Mouse (Mus musculus) kidney, postnatal 36 days (tissue): ENCODE data around the gene Rps18.

ENCODE experiments used
- DNase-seq, 2 experiments: peaks; one replicate each; pipeline ENCODE4 v3.0.0; 2021 to 2022; ENCODE audit warnings: mixed read lengths in 2 of 2

Rps18 gene

DNA sequence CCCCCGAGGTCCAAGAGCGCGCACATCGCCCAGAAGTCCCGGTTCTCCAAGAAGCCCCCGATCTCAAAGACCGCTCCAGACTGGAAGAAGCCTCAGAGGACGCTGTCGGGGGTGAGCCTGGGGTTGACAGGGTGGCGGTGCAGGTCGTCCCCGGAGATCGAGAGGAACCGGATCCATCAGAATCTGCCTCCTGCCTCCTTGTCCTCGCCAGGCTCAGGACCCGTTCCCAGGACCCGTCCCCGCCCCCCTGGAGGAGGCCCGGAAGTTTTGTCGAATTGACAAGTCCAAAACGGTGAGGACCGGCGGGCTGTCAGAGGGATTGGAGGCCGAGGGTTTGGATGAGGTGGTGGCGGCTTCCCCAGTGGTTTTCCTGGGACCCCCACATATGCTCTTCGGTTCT, 14.8 kb downstream of the Rps18 start:
- DNase-seq = peak in 1 of 2 experiments; percentile 64

GRCm38 (mm10) chr17:33940206-33940805, 15.5 kb downstream of the Rps18 start, which contains the start of the genes Pfdn6 and Wdr46:
Gene Pfdn6, minus strand, starts transcription at chr17:33940343.
Gene Wdr46, plus strand, starts transcription at chr17:33940660.
- DNase-seq = peak; percentile 93 to 95

GRCm38 (mm10) chr17:33938783-33939182, 17.0 kb downstream of the Rps18 start:
- no peak for DNase-seq

DNA sequence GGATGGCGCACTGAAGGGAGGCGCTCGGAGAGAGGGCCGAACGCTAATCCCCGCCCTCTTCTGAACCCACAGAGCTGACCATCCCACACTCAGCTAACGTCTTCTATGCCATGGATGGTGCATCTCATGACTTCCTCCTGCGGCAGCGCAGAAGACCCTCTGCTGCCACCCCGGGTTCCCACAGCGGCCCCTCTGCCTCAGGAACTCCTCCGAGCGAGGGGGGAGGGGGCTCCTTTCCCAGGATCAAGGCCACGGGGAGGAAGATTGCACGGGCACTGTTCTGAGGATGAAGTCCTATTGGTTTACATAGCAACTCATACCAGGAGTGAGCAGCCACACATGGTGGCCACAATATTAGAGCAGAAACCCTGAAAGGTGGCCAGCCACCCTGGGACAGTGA, 18.8 kb downstream of the Rps18 start:
- no peak for DNase-seq

DNA sequence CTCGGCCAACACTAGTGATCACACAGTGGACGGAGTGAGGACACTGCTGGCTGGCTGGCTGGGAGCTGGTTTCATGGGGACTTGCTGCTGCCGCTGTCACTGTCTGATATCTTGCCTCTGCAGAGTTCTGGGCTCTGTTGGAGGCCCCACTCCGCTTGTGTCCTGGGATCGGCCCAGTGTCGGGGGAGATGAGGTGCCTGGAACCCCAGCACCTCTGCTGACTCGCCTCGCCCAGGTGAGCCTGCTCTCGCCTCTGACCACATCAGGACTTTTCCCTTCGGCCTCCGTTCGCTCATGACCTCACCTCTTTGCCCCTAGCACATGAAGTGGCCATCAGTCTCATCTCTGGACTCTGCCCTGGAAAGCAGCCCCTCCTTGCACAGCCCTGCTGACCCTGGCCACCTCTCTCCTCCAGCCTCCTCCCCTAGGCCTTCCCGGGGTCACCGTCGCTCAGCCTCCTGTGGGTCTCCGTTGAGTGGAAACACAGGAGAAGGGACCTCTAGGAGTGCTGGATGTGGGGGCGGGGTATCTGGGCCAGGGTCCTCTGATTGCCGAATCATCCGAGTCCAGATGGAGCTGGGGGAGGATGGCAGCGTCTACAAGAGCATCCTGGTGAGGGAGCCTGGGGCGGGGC, 20.3 kb downstream of the Rps18 start:
- no peak for DNase-seq

DNA sequence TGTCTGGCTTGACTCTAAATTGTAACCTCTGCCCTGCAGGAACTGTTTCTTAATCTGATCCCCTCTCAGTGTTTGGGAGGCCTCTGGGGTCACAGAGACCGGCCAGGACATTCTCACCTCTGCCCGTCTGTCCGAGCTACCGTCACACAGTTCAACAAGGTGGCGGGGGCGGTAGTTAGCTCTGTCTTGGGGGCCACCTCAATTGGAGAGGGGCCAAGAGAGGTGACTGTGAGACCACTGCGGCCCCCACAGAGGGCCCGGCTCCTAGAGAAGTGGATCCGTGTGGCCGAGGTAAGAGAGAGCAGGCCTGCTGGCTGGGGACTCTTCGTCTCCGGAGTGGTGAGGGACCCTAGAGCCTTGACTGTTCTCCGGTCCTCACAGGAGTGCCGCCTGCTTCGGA, 22.8 kb downstream of the Rps18 start:
- no peak for DNase-seq

GRCm38 (mm10) chr17:33932448-33932847, 23.4 kb downstream of the Rps18 start:
- no peak for DNase-seq

GRCm38 (mm10) chr17:33931947-33932346, 23.9 kb downstream of the Rps18 start:
- no peak for DNase-seq

DNA sequence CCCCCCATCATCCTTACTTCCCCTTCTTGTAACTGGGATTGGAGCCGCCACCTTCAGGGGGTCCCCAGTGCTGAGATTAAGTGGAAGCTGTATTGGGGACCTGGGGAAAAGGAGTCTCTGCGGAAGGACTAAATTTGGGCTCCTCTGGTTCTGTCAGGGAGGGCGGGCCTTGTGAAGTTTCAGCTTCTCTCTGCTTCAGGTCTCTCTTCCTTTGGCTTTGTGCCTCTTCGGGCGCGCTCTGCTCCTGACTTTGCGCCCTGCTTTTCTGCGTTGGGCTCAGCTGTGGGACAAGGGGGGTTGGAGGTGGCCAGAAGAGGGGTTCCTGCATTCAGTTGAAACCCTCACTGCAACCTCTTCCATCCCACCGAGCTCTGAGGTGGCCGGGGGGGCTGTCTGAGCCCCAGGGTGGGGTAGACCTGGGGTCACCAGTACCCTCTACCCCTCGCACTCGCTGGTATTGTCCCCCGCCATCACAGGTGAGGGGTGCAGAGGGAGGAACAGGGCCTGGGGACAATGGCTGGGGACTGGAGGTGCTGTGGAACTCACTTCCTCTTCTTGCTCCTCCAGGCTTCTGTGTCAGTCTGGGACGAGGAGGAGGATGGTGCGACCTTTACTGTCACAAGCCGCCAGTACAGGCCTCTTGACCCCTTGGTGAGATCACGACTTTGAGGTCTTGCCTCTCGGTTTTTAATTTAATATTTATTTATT, 24.5 kb downstream of the Rps18 start:
- DNase-seq = no peak

- peak; percentile 81 to 84 for DNase-seq
Observed at GRCm38 (mm10) chr17:33930280-33931158, 25.3 kb downstream of the Rps18 start.

DNA sequence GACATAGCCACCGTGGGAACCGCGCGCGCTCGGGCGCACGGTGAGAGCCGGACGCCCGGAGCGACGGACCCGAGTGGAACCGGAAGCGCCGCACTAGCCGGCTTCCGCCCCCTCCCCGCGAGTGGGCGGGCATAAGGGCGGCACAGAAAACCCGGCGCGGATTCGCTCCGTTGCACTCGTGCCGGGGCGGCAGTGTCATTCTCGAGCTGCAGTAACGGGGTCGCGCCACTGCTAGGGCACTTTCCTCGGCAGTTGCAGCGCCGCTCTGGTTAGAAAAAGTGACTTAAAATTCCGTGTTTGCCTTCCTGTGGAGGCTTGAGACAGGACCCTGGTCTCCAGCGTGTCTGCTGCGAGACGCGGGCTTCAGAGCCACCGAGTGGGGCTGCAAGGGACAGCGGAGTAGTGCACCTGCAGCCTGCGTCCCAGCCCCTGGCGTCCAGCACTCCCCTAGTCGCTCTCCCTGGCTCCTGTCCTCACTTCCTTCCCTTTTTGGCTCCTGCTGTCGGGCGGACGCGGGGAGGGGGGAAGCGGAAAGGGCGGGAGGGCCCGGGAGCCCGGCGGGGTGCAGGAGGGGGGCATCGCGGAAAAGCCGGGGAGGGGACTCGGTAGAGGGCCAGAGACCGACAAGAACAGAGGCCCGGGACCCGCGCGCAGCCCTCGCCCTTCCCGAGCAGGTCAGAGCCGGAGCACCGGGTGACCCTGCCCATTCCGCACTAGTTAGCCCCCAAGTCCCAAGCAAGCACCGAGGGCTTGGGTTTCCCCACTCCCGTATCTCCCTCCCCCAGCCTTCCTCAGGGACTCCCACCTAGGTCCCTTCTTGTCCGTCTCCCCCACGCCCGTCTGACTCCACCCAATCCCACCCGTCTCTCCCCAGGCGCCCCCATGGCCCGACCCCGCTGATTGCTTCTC, 26.2 kb downstream of the Rps18 start, which contains the start of gene Rgl2:
Gene Rgl2, plus strand, starts transcription at position 173 of the 909 bp plus-strand sequence.
- DNase-seq = peak; percentile 88 to 95

DNA sequence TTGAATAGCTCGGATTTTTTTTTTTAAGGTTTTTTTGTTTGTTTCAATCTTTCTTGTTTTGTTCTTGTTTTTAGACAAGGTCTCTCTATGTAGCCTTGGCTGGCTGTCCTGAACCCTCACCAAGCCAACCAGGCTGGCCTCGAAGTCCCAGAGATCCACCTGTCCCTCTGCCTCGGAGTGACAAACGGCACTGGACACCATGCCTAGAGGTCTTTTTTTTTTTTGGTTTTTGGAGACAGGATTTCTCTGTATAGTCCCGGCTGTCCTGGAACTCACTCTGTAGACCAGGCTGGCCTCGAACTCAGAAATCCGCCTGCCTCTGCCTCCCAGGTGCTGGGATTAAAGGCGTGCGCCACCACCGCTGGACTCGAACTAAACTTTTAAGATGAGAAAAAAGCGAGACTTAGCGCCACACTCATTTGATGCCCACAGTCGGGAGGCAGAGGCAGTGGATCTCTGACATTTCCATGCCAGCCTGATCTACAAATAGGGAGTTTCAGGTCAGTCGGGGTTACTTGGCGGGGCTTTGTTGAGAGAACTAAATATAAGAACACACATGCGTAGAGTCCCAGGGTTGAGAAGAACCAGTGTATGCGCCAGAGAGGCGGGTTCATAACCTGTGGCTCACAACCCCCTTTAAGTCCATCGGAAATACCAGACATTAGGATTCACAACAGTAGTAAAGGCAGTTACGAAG, 27.4 kb downstream of the Rps18 start:
- no peak for DNase-seq

GRCm38 (mm10) chr17:33926207-33926932, 29.4 kb downstream of the Rps18 start:
- DNase-seq = peak; percentile 29 to 73

- DNase-seq = no peak
Observed at GRCm38 (mm10) chr17:33925406-33926116, 30.2 kb downstream of the Rps18 start.

- DNase-seq = peak; percentile 35 to 75
Observed at GRCm38 (mm10) chr17:33924577-33925283, 31.1 kb downstream of the Rps18 start.

GRCm38 (mm10) chr17:33921361-33921760, 34.4 kb downstream of the Rps18 start:
- no peak for DNase-seq

DNA sequence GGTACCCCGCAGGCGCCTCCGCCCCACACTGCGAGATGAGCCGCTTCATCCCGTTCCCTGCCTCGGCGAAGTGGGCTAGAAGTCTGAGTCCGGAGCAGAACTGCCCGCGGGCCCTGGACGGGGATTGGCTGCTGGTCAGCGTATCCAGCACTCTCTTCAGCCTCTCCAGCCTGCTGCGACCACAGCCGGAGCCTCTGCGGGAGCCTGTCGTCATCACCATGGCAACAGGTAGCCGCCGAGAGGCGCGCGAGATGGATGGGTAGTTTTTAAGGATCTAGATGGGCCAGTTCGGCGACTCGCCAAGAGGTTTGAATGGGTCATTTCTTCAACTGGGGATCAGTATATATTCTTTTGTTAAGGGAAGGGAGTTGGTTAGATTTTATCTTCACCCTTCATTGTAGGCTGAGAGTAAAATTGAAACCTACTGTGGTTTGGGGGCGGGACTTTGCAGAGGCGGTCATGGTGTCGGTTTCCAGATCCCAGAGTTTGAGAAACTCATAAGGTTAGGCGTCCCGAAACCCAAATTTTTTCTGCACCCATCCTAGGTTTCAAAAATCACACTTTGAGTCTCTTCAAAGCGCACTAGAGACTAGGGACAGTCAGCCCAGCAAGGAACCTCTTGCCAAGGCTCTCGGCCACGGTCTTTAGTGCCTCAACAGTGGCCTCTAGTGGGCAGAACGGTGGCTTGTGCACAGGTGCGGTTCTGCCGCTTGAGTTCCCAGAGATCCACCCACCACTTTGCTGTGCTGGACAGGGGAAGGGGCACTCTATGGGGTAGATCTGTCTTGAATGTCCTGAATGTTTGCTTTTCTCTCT, 35.3 kb downstream of the Rps18 start:
- peak; percentile 89 to 96 for DNase-seq
